ENCODE assay signal across 20 mouse cellular contexts in genomic region chr2:7237283-7237682, GRCm38 (mm10).
DNase-seq lines count a peak whose midpoint lies in the region; ATAC-seq and TF ChIP-seq lines count a peak whose summit lies in the region.
"Had no signal": no experiment of that assay in that cellular context is flagged by ENCODE, and none has a peak within 500 bp of the region (broad histone marks: within the 10 kb centered on the region; RNA-seq: fewer than 3 reads in every experiment).

No protein-coding gene starts in this region.

- no peak for TF ChIP-seq CTCF in left cerebral cortex, adult 2 months (IDR thresholded peaks at IDR 0.05)
- TF ChIP-seq CTCF in cortical plate, adult 2 months (IDR thresholded peaks at IDR 0.05; ENCODE audit: extremely low read depth, insufficient read depth, low read length), result no peak

- no peak for DNase-seq in left cerebral cortex, adult 2 months (ENCODE audit: extremely low spot score in 1 of 2, low spot score in 2 of 2)
- no peak for DNase-seq in left cerebral cortex, postnatal 14 days (ENCODE audit: low spot score in 2 of 2)
- DNase-seq in kidney, postnatal 36 days, result no peak
- DNase-seq in lung, postnatal 36 days, result no peak
- no peak for DNase-seq in embryo, embryonic 11 days
- DNase-seq: adrenal gland, adult 8-10 months; adrenal gland, postnatal 36 days; cerebellum, adult 2 months; cerebellum, postnatal 14 days; gastrocnemius, postnatal 10 days; heart, adult 18-20 months; heart, postnatal 14 days had no signal

- H3K4me2 ChIP-seq in stomach, embryonic 14.5 days (replicated peaks; ENCODE audit: low read depth, low read length), result no peak overlapping the region
- H3K4me2 ChIP-seq: embryonic facial prominence, embryonic 13.5 days; forebrain, embryonic 12.5 days; heart, embryonic 11.5 days; heart, embryonic 15.5 days; hindbrain, embryonic 13.5 days had no signal

- H3K9ac ChIP-seq in stomach, embryonic 14.5 days (replicated peaks; ENCODE audit: low read depth, low read length), result no peak overlapping the region
- H3K9ac ChIP-seq: embryonic facial prominence, embryonic 13.5 days; forebrain, embryonic 12.5 days; heart, embryonic 15.5 days; hindbrain, embryonic 13.5 days had no signal

- H3K4me3 ChIP-seq in left cerebral cortex, adult 2 months, result no peak overlapping the region
- no peak overlapping the region for H3K4me3 ChIP-seq in cortical plate, adult 2 months (ENCODE audit: insufficient read depth, low read length)
- H3K4me3 ChIP-seq in stomach, embryonic 14.5 days (ENCODE audit: low read depth, low read length), result no peak overlapping the region
- H3K4me3 ChIP-seq: embryonic facial prominence, embryonic 13.5 days; forebrain, embryonic 12.5 days; heart, embryonic 15.5 days; hindbrain, embryonic 13.5 days had no signal

- H3K27me3 ChIP-seq in stomach, embryonic 14.5 days (ENCODE audit: control insufficient read depth, insufficient read depth, low read length), result no peaks in the 10 kb centered on the region
- H3K27me3 ChIP-seq: embryonic facial prominence, embryonic 13.5 days; forebrain, embryonic 12.5 days; heart, embryonic 15.5 days; hindbrain, embryonic 13.5 days had no signal

- no peaks in the 10 kb centered on the region for H3K9me3 ChIP-seq in stomach, embryonic 14.5 days (ENCODE audit: control insufficient read depth, low read depth, low read length)
- H3K9me3 ChIP-seq: embryonic facial prominence, embryonic 13.5 days; forebrain, embryonic 12.5 days; heart, embryonic 15.5 days; hindbrain, embryonic 13.5 days had no signal

- TF ChIP-seq POLR2A in cortical plate, adult 2 months (IDR thresholded peaks at IDR 0.05; ENCODE audit: extremely low read depth, insufficient read depth, low read length), result no peak

- no peaks in the 10 kb centered on the region for H3K36me3 ChIP-seq in stomach, embryonic 14.5 days (ENCODE audit: control insufficient read depth, insufficient read depth, low read length)
- H3K36me3 ChIP-seq: embryonic facial prominence, embryonic 13.5 days; forebrain, embryonic 12.5 days; heart, embryonic 15.5 days; hindbrain, embryonic 13.5 days had no signal

- WGBS in stomach, embryonic 14.5 days, result 70% methylated on average over 4 of the region's 4 CpGs

- peaks cover 15% of the 10 kb centered on the region; the same call in 1 of the 2 replicates for H3K4me1 ChIP-seq in cortical plate, adult 2 months (ENCODE audit: control insufficient read depth, insufficient read depth, low read length)
- H3K4me1 ChIP-seq in stomach, embryonic 14.5 days (ENCODE audit: control insufficient read depth, insufficient read depth, low read length), result no peaks in the 10 kb centered on the region
- H3K4me1 ChIP-seq: embryonic facial prominence, embryonic 13.5 days; forebrain, embryonic 12.5 days had no signal

- peak; percentile 71; the same call in 1 of the 2 replicates for ATAC-seq in stomach, embryonic 14.5 days (ENCODE audit: insufficient number of reproducible peaks, insufficient read depth, low FRiP score, low read depth)
- ATAC-seq: forebrain, embryonic 16.5 days had no signal

- intact Hi-C loops in left cerebral cortex, adult 2 months (cut with DNase I), result loop anchor here (10.0 kb wide), 2 partner anchors 1038 to 1258 kb away; no protein-coding TSS in a partner anchor
- intact Hi-C loops in left cerebral cortex, postnatal 14 days (cut with DNase I), result no loop called here

- peak overlapping the region; percentile 89 for H3K27ac ChIP-seq in left cerebral cortex, adult 2 months
- peak overlapping the region; percentile 51; the same call in 1 of the 2 replicates for H3K27ac ChIP-seq in cortical plate, adult 2 months (ENCODE audit: insufficient read depth, low read length)
- H3K27ac ChIP-seq in stomach, embryonic 14.5 days (ENCODE audit: low read length), result no peak overlapping the region
- H3K27ac ChIP-seq: embryonic facial prominence, embryonic 13.5 days; forebrain, embryonic 12.5 days; heart, embryonic 15.5 days; hindbrain, embryonic 13.5 days had no signal
